Mouse (Mus musculus) hindbrain, embryonic 12.5 days (tissue): ENCODE results near the gene Gm20479. TPM values are rescaled to one million over a fixed set of nuclear protein-coding genes. Genes with fewer than 3 reads are reported as not detected.

ENCODE experiments used
- ATAC-seq: fragments of 200-750 bp; cut with Nextera tagmentation; 2 replicates; pipeline ENCODE4 v1.8.0; 2017; ENCODE audit warnings: moderate TSS enrichment; ENCODE audit not compliant: low FRiP score
- H3K27ac ChIP-seq: fragments of 300-500 bp; sonication (generic); 2 replicates; pipeline ENCODE4 v1.5.1; 2016; ENCODE audit warnings: mild to moderate bottlenecking
- H3K27me3 ChIP-seq: fragments of 300-500 bp; sonication (generic); 2 replicates; pipeline ENCODE4 v1.6.1; 2016; ENCODE audit warnings: mild to moderate bottlenecking
- H3K36me3 ChIP-seq: fragments of 300-500 bp; sonication (generic); 2 replicates; pipeline ENCODE4 v1.6.1; 2016; ENCODE audit warnings: mild to moderate bottlenecking
- H3K4me1 ChIP-seq: fragments of 300-500 bp; sonication (generic); 2 replicates; pipeline ENCODE4 v1.6.1; 2016
- H3K4me2 ChIP-seq: fragments of 300-500 bp; sonication (generic); replicated peaks from 2 replicates; pipeline ENCODE4 v1.6.1; 2016; ENCODE audit warnings: mild to moderate bottlenecking
- H3K4me3 ChIP-seq: fragments of 300-500 bp; sonication (generic); 2 replicates; pipeline ENCODE4 v1.5.1; 2016; ENCODE audit warnings: mild to moderate bottlenecking
- H3K9ac ChIP-seq: fragments of 300-500 bp; sonication (generic); 2 replicates; pipeline ENCODE4 v1.6.1; 2016; ENCODE audit warnings: mild to moderate bottlenecking, moderate library complexity
- H3K9me3 ChIP-seq: fragments of 300-500 bp; sonication (generic); replicated peaks from 2 replicates; pipeline ENCODE4 v1.6.1; 2016; ENCODE audit warnings: mild to moderate bottlenecking
- WGBS: fragments of 180-500 bp; shearing (Covaris S2); methylation state at CpG from one replicate; pipeline ENCODE4 v1.1.7; 2016; 5-methylcytosine and 5-hydroxymethylcytosine counted together
- polyA plus RNA-seq: library from polyadenylated mRNA; unstranded; fragments of >200 nt; fragmentation: Nextera tagmentation; extraction: Ambion mirVana; gene quantifications from 2 replicates; pipeline ENCODE4 v1.2.1, GENCODE M21; 2016

The Gm20479 gene
- polyA plus RNA-seq, 1 experiment from 2014 or later, result 0.43 TPM

DNA sequence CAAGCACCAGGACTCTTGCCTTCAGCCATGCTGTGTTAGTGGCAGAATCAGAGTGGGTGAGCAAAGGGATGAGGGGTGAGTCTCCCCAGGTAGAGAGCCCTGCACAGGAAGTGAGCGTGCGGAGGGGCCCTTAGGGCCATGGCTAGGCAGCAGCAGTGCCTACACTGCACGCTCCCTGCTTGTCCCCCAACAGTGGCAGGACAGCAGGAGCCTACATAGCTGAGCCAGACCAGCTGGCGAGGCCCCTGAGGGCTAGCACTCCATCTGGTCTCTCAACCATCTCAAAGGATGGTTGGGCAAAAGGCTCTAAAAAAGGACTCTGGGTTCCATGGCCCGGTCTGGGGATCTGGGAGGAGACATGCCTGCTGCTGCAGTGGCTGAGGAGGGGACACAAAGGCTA lies 26.9 kb upstream of the Gm20479 start:
- Histone ChIP-seq H3K36me3 (no peaks in the 10 kb centered on the region), H3K9me3 (no peaks in the 10 kb centered on the region), H3K27me3 (peaks cover 24% of the 10 kb centered on the region), H3K27ac (no peak overlapping the region), H3K4me2 (no peak overlapping the region), H3K9ac (no peak overlapping the region), H3K4me3 (no peak overlapping the region), H3K4me1 (no peaks in the 10 kb centered on the region)
- 73% methylated on average over 5 of the region's 5 CpGs for WGBS
- ATAC-seq, result 0 out of 2 replicates have a peak, but pooled peaks have one; percentile 43

DNA sequence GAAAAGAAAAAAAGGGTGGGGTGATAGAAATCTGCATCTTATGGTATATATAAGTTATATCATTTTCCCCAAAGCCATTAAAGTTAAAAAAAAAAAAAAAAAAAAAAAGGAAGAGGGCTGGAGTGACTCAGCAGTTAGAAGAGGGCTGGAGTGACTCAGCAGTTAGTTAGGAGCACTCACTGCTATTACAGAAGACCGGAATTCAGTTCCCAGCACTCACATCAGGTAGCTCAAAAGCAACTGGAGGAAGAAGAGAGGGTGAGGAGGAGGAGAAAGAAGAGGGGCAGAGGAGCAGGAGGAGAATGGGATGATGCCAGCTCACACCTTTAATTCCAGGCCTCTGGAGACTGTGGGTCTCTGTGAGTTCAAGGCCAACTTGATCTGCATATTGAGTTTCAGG lies 26.0 kb upstream of the Gm20479 start:
- 93% methylated on average over 1 of the region's 1 CpGs for WGBS

DNA sequence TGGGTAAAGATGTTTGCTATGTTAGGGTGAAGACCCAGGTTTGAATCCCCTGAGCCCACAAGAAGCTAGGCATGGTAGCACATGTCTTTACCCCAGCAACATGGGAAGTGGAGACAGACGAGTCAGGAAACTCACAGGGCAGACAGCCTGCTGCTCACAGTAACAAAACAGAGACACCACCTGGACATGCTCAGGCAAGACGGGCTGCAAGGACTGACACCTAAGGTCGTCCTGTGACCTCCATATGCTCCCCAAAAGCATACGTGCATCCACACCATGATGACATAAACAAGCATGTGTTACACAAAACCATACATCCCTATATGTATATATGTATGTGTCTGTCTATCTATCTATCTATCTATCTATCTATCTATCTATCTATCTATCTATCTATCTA lies 24.3 kb upstream of the Gm20479 start:
- whole genome bisulfite sequencing, result 69% methylated on average over 4 of the region's 4 CpGs
- no peak for ATAC-seq

More for the DNA sequence above, 26.0 kb upstream of the Gm20479 start:
- no peak for ATAC-seq
- H3K27ac ChIP-seq, result no peak overlapping the region
- H3K4me1 ChIP-seq, result no peaks in the 10 kb centered on the region
- H3K36me3 ChIP-seq, result no peaks in the 10 kb centered on the region
- H3K4me3 ChIP-seq, result no peak overlapping the region
- peaks cover 27% of the 10 kb centered on the region for H3K27me3 ChIP-seq
- H3K9me3 ChIP-seq, result no peaks in the 10 kb centered on the region
- no peak overlapping the region for H3K9ac ChIP-seq
- no peak overlapping the region for H3K4me2 ChIP-seq

DNA sequence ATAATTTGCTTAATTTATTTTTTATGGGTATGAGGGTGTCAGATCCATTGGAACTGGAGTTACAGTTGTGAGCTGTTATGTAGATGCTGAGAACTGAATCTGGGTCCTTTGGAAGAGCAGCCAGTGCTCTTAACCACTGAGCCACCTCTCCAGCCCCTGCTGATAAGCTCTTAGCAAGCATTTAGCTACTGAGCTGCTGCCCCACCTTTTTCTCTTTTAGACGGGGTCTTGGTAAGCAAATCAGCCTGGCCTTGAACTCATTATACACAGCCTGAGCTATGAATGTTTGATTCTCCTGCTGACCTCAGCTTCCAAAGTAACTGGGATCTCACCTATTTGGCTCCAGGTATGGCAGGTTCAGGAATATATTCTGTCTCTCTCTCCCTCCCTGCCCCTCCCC lies 23.8 kb upstream of the Gm20479 start:
- H3K4me2 ChIP-seq, result no peak overlapping the region
- H3K9ac ChIP-seq, result no peak overlapping the region
- WGBS, result 42% methylated on average over 1 of the region's 1 CpGs
- no peaks in the 10 kb centered on the region for H3K9me3 ChIP-seq
- no peaks in the 10 kb centered on the region for H3K36me3 ChIP-seq
- ATAC-seq, result no peak
- H3K27ac ChIP-seq, result no peak overlapping the region
- no peaks in the 10 kb centered on the region for H3K4me1 ChIP-seq
- H3K4me3 ChIP-seq, result no peak overlapping the region
- H3K27me3 ChIP-seq, result peaks cover 44% of the 10 kb centered on the region

More for the DNA sequence above, 24.3 kb upstream of the Gm20479 start:
- Histone ChIP-seq H3K9me3 (no peaks in the 10 kb centered on the region), H3K4me1 (no peaks in the 10 kb centered on the region), H3K4me3 (no peak overlapping the region), H3K4me2 (no peak overlapping the region), H3K36me3 (no peaks in the 10 kb centered on the region), H3K9ac (no peak overlapping the region), H3K27me3 (peaks cover 38% of the 10 kb centered on the region), H3K27ac (no peak overlapping the region)

DNA sequence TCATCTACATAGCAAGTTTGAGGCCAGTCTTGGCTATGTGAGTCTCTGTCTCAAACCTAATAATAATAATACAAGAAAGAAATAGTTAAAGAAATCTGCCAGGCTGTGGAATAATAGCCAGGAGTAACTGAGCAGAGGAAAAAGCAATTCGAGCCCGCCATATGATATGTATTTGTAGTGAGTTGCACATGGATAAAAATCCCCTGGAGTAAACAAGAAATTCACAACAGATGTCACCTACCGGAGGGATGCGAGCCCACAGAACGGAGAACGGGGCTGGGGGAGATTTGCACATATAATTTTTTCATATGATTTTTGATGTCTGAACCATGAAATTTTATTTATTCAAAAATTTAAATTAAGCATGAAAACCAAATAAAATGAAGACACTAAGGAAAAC lies 22.6 kb upstream of the Gm20479 start:
- Histone ChIP-seq H3K4me2 (no peak overlapping the region), H3K27ac (no peak overlapping the region), H3K9ac (no peak overlapping the region), H3K4me3 (no peak overlapping the region), H3K36me3 (no peaks in the 10 kb centered on the region), H3K4me1 (peaks cover 5% of the 10 kb centered on the region; the same call in 1 of the 2 replicates), H3K27me3 (peaks cover 54% of the 10 kb centered on the region), H3K9me3 (no peaks in the 10 kb centered on the region)
- WGBS, result 74% methylated on average over 6 of the region's 6 CpGs
- no peak for ATAC-seq

DNA sequence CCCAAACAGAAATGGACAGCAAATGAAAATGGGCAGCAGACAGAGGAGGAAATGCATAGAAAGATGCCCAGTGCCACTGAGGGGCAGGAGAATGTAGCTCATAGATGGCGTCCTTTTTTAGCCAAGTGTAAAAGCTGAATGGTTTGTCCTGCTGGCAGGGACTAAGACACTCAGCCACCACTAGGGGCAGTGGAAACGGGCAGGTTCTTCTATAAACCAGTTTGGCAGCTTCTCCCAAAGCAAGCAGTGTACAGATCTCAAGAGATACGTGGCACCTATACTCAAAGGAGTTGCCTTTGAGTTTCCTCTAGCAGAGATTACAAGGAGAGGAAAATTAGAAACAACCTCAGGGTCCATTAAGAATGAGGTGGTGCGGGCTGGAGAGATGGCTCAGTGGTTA lies 21.2 kb upstream of the Gm20479 start:
- no peak for ATAC-seq
- Histone ChIP-seq H3K4me2 (no peak overlapping the region), H3K36me3 (no peaks in the 10 kb centered on the region), H3K27me3 (peaks cover 63% of the 10 kb centered on the region), H3K9ac (no peak overlapping the region), H3K4me1 (peaks cover 5% of the 10 kb centered on the region; the same call in 1 of the 2 replicates), H3K27ac (no peak overlapping the region), H3K4me3 (no peak overlapping the region), H3K9me3 (no peaks in the 10 kb centered on the region)
- 19% methylated on average over 4 of the region's 4 CpGs for WGBS

DNA sequence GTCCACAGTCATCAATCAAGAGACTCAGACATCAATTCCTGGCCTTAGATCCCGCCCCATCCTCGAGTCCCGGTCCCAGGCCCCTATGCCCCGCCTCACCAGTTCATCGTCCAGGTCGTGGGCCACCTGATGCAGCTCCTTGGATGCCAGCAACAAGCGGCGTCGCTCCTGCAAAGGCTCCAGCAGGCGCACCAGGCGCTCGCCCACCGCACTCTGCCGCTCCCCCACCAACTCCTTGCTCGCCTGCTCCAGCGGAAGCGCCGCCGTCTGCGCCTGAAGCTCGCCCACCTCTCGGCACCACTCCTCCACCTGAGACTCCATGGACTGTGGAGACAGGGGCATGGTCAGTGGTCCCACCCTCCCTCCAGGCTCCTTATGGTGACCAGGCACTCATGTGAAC lies 18.1 kb upstream of the Gm20479 start:
- ATAC-seq, result no peak
- Histone ChIP-seq H3K36me3 (no peaks in the 10 kb centered on the region), H3K9ac (no peak overlapping the region), H3K27me3 (peaks cover 86% of the 10 kb centered on the region), H3K4me2 (peak overlapping the region; percentile 29), H3K27ac (no peak overlapping the region), H3K4me1 (peaks cover 11% of the 10 kb centered on the region), H3K4me3 (no peak overlapping the region), H3K9me3 (no peaks in the 10 kb centered on the region; the same call in 1 of the 2 replicates)
- WGBS, result 1% methylated on average over 20 of the region's 22 CpGs

DNA sequence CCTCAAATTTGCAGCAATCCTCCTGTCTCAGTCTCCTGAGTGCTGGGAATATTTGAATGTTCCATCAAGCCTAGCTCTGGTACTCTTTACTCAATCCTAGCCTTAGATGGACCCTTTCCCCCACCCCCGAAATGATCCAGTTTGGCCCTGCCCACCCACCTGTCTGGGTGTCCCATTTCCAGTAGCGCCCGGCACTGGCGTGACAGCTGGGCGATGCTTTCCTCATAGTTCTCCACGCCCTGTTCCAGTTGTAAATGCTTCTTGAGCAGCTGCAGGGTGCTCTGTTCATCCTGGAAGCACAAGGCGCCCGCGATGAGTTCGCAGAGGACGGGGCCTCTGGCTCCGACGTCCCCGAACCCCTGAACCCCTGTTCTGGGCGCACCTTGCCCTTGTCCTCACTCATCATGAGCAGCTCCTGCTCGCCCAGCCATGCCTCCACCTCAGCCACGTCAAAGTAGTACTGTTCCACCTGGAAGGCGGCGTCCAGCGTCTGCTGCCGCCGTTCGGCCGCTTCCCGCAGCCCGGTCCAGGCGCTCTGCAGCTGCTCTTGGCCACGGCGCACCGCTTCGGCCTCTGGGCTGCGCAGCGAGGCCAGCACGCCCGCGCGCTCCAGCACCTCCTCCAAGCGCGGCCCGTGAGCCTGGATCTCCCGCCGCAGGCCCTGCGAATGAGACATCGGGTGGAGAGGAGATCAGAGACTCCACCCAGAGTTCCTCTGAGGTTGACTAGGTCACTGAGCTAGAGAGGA lies 14.7 kb upstream of the Gm20479 start:
- Histone ChIP-seq H3K9ac (no peak overlapping the region), H3K36me3 (no peaks in the 10 kb centered on the region), H3K27me3 (peaks cover 98% of the 10 kb centered on the region), H3K4me1 (peaks cover 16% of the 10 kb centered on the region), H3K4me3 (peak overlapping the region; percentile 15; the same call in 1 of the 2 replicates), H3K27ac (no peak overlapping the region), H3K9me3 (peaks cover 4% of the 10 kb centered on the region), H3K4me2 (peak overlapping the region; percentile 32; the same call in 1 of the 2 replicates)
- no peak for ATAC-seq
- WGBS, result 5% methylated on average over 44 of the region's 44 CpGs

DNA sequence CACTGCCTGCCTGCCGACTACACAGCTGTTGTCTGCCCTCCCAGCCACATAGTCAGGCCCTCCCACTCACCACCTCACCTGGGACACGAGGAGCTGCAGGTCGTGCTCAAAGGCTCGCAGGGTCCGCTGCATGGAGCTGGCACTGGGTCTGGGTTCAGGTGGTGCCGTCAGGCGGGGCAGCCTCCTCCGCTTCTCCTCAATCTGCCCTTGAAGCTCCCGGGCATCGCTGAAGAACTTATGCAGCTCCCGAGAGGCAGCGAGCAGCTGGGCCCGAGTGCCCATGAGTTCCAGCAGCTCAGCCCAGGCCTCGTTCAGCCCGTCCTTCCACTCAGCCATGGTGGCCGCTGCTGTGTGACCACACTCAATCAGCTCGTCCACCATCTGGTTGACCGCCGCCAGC lies 11.9 kb upstream of the Gm20479 start:
- Histone ChIP-seq H3K27ac (no peak overlapping the region), H3K4me3 (no peak overlapping the region), H3K27me3 (peaks cover 100% of the 10 kb centered on the region), H3K36me3 (no peaks in the 10 kb centered on the region), H3K9ac (no peak overlapping the region), H3K4me1 (peaks cover 10% of the 10 kb centered on the region; the same call in 1 of the 2 replicates), H3K9me3 (peaks cover 4% of the 10 kb centered on the region), H3K4me2 (no peak overlapping the region)
- ATAC-seq, result no peak
- WGBS, result 78% methylated on average over 19 of the region's 19 CpGs

DNA sequence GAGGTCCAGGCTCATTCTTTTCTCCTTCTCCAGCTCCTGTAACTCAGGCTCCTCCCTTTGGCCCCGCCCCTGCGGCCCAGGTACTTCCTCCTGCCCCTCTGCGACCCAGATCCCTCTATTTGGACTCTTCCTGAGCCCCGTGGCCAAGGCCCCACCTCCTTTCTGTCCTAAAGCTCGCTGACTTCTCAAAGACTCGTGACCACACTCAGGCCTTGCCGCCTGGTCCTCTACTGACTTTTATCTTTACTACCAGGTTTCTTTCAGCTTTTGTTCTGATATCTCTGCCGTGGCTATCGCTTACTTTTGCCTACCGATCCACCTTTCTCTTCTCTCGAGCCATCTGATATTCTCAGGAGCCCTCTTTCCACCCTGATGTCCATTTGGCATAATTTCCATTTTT lies 10.8 kb upstream of the Gm20479 start:
- Histone ChIP-seq H3K4me1 (peaks cover 10% of the 10 kb centered on the region; the same call in 1 of the 2 replicates), H3K9me3 (peaks cover 4% of the 10 kb centered on the region), H3K4me3 (no peak overlapping the region), H3K27ac (no peak overlapping the region), H3K27me3 (peaks cover 100% of the 10 kb centered on the region), H3K36me3 (no peaks in the 10 kb centered on the region), H3K4me2 (no peak overlapping the region; the same call in 1 of the 2 replicates), H3K9ac (no peak overlapping the region)
- WGBS, result 15% methylated on average over 11 of the region's 11 CpGs
- ATAC-seq, result no peak

DNA sequence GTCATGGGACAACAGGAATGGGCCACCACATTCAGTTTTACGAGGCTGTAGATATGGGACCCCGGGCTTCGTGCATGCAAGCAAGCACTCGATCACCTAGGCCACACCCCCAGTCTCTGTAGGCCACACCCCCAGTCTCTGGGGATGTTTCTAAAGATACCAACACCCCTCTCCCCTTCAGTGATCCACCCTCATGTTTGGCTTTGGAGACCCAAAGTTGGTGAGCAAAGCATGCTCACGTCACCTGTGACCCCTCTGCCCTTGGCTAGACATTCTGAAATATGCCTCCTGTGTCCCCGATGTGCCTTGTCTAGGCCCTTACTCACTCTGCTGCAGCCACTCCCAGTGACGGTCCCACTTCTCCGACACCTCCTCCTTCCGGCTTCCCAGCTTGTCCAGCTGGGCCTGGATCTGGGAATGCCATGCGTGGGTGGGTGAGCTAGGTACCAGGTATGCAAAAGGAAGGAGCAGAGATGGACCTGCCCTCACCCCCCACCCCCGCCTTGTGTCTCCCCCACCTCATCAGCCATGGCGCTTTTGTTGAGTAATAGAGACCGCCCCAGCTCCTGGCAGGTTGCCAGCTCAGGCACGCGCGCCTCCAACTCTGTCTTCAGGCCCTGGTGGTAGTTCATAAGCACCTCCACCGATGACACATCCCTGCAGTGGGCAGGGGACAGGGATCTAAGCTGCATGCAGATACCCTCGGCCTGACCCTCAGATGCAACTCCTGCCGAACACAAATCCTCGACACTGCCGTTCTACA lies 9.0 kb upstream of the Gm20479 start:
- H3K27me3 ChIP-seq, result peaks cover 90% of the 10 kb centered on the region
- H3K9me3 ChIP-seq, result peaks cover 4% of the 10 kb centered on the region
- H3K9ac ChIP-seq, result no peak overlapping the region
- ATAC-seq, result no peak
- WGBS, result 44% methylated on average over 21 of the region's 21 CpGs
- H3K36me3 ChIP-seq, result no peaks in the 10 kb centered on the region
- 0 out of 2 replicates have a peak, but pooled peaks cover 4% of the 10 kb centered on the region for H3K4me1 ChIP-seq
- no peak overlapping the region for H3K4me3 ChIP-seq
- no peak overlapping the region for H3K27ac ChIP-seq
- no peak overlapping the region for H3K4me2 ChIP-seq

DNA sequence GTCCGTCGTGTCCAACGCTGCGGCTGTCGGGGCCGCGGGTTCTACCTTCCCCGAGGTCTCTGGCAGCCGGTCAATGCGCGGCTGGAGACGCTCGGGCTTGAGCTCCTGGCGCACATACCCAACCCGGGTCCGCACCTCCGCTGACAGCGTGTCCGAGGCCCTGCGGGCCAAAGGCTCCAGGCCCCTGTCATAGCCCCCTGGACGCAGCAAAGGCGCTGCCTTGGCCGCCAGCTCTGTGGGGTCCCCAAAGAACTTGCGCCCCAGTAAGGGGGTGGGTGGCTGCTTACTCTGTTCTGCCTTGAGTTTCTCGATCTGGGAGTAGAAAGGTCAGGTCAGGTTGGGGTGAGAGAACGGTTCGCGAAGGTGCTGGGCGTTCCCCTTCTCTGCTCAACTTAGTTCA lies 7.2 kb upstream of the Gm20479 start:
- Histone ChIP-seq H3K9ac (no peak overlapping the region), H3K36me3 (no peaks in the 10 kb centered on the region), H3K4me1 (0 out of 2 replicates have a peak, but pooled peaks cover 4% of the 10 kb centered on the region), H3K4me3 (0 out of 2 replicates have a peak overlapping the region, but pooled peaks have one; percentile 1), H3K9me3 (no peaks in the 10 kb centered on the region; the same call in 1 of the 2 replicates), H3K27ac (no peak overlapping the region), H3K27me3 (peaks cover 75% of the 10 kb centered on the region), H3K4me2 (0 out of 2 replicates have a peak overlapping the region, but pooled peaks have one; percentile 4)
- ATAC-seq, result no peak
- 2% methylated on average over 29 of the region's 29 CpGs for WGBS
